Mouse (Mus musculus): ENCODE data around the gene Map3k6.

Gene Map3k6

GRCm38 (mm10) chr4:133240490-133240921 is at the start of gene Map3k6:
TSS of gene Map3k6 (plus strand) at chr4:133240818.
- DNase-seq = peak; percentile 82 to 93

- DNase-seq = no peak
These were observed 46.1 kb upstream of the Map3k6 start for GRCm38 (mm10) chr4:133194482-133194881.

GRCm38 (mm10) chr4:133195014-133195413 is 45.6 kb upstream of the Map3k6 start:
- DNase-seq = no peak

- DNase-seq = no peak
These were observed 44.5 kb upstream of the Map3k6 start for GRCm38 (mm10) chr4:133196136-133196535.

GRCm38 (mm10) chr4:133196852-133197251 is 43.8 kb upstream of the Map3k6 start:
- no peak for DNase-seq

GRCm38 (mm10) chr4:133197355-133197754 is 43.3 kb upstream of the Map3k6 start:
- no peak for DNase-seq

GRCm38 (mm10) chr4:133197801-133198286 is 42.8 kb upstream of the Map3k6 start:
- DNase-seq = peak in 1 of 2 experiments; percentile 42

- peak; percentile 50 to 79 for DNase-seq
These were observed 42.1 kb upstream of the Map3k6 start for GRCm38 (mm10) chr4:133198337-133199180.

GRCm38 (mm10) chr4:133199743-133200142 is 40.9 kb upstream of the Map3k6 start:
- DNase-seq = peak in 1 of 2 experiments; percentile 30

- DNase-seq = peak; percentile 67 to 80
These were observed 40.3 kb upstream of the Map3k6 start for GRCm38 (mm10) chr4:133200343-133200742.

GRCm38 (mm10) chr4:133201006-133201771 is 39.4 kb upstream of the Map3k6 start:
- DNase-seq = peak; percentile 82

- no peak for DNase-seq
These were observed 38.4 kb upstream of the Map3k6 start for GRCm38 (mm10) chr4:133202254-133202653.

- no peak for DNase-seq
These were observed 37.0 kb upstream of the Map3k6 start for GRCm38 (mm10) chr4:133203591-133203990.

- DNase-seq = no peak
These were observed 36.2 kb upstream of the Map3k6 start for GRCm38 (mm10) chr4:133204379-133204778.

- peak; percentile 53 to 64 for DNase-seq
These were observed 31.3 kb upstream of the Map3k6 start for GRCm38 (mm10) chr4:133209366-133209765.

GRCm38 (mm10) chr4:133210023-133210787 is 30.4 kb upstream of the Map3k6 start:
- DNase-seq = peak in 1 of 2 experiments; percentile 46

GRCm38 (mm10) chr4:133210788-133211390 is 29.7 kb upstream of the Map3k6 start:
- no peak for DNase-seq

GRCm38 (mm10) chr4:133211751-133212561 is 28.7 kb upstream of the Map3k6 start, which contains the start of the genes Cd164l2 and Gpr3:
TSS of gene Cd164l2 (plus strand) at chr4:133212131.
TSS of gene Gpr3 (minus strand) at chr4:133212536.
- DNase-seq = peak in 1 of 2 experiments; percentile 37

GRCm38 (mm10) chr4:133212562-133213267 is 27.9 kb upstream of the Map3k6 start:
- DNase-seq = peak; percentile 86 to 88

- DNase-seq = peak in 1 of 2 experiments; percentile 43
These were observed 27.4 kb upstream of the Map3k6 start for GRCm38 (mm10) chr4:133213268-133213590.

GRCm38 (mm10) chr4:133213661-133214060 is 27.0 kb upstream of the Map3k6 start:
- DNase-seq = no peak

Measured in lung, postnatal 4 days (tissue).